Mouse (Mus musculus): ENCODE data around the gene Wipf2. TPM values are rescaled to one million over a fixed set of nuclear protein-coding genes. Genes with fewer than 3 reads are reported as not detected.

Gene Wipf2
- polyA plus RNA-seq, 1 experiment: 36.5 TPM

DNA sequence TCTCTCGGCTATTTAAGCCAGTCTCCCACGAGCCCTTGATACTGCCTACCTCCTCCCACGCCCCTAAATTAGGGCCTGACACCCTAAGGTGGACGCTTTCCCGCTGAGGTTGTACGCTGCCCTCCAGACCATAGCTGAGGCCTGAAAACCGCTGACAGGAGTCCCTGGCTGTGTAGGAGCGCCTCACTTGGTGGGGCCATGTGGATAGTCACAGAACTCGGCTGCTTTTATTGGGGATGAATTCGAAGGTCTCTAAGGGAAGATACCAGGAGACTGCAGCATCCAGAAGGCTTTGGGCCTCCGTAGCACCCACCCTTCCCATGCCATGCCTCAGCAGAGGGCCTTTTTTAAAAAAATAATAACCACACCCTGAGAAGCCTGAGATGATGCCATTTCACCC is 25.5 kb upstream of the Wipf2 start:
- no peak overlapping the region for H3K4me3 ChIP-seq (ENCODE audit: low read depth, low read length)
- peaks cover 13% of the 10 kb centered on the region for H3K27me3 ChIP-seq (ENCODE audit: control insufficient read depth, insufficient read depth, low read length, poor library complexity, severe bottlenecking)
- H3K9me3 ChIP-seq (replicated peaks; ENCODE audit: control insufficient read depth, insufficient read depth, low read length, poor library complexity, severe bottlenecking): no peaks in the 10 kb centered on the region
- H3K4me1 ChIP-seq (ENCODE audit: control insufficient read depth, insufficient read depth, low read length): no peaks in the 10 kb centered on the region
- H3K36me3 ChIP-seq (ENCODE audit: control insufficient read depth, insufficient read depth, low read length, poor library complexity, severe bottlenecking): peaks cover 10% of the 10 kb centered on the region
- no peak for TF ChIP-seq EP300 (IDR thresholded peaks at IDR 0.05; ENCODE audit: insufficient read depth, low read depth, low read length)
- no peak for TF ChIP-seq POLR2A (IDR thresholded peaks at IDR 0.05; ENCODE audit: insufficient read depth, low read length)
- no peak for TF ChIP-seq CTCF (IDR thresholded peaks at IDR 0.05; ENCODE audit: low read depth, low read length)
- H3K9ac ChIP-seq (ENCODE audit: low read depth, poor library complexity, severe bottlenecking): no peak overlapping the region
- H3K27ac ChIP-seq (ENCODE audit: insufficient read depth, low read length): no peak overlapping the region

- Histone ChIP-seq H3K4me1 (ENCODE audit: control insufficient read depth, insufficient read depth, low read length) (no peaks in the 10 kb centered on the region), H3K27me3 (ENCODE audit: control insufficient read depth, insufficient read depth, low read length, poor library complexity, severe bottlenecking) (peaks cover 13% of the 10 kb centered on the region)
These were observed 24.9 kb upstream of the Wipf2 start for GRCm38 (mm10) chr11:98838512-98838911.

DNA sequence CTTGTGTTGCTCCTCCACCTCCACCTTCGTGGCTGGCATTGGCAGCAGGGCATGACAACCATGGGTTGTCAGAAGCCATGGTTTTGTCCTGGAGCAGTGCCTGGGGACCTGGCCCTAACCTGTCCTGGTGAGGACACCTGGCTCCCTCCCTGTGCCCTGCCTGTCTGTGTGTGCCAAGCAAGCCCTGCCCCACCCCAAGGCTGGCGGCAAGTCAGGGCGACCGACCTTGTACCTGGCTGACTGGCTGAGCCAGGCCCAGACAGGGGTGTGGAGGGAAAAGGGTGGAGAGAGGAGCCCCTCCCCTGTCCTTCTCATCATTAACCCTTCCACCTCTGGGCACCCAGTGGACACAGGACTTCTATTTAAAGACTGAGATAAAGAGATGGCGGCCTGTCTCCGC is 24.0 kb upstream of the Wipf2 start:
- Histone ChIP-seq H3K4me3 (ENCODE audit: low read depth, low read length) (no peak overlapping the region), H3K9me3 (replicated peaks; ENCODE audit: control insufficient read depth, insufficient read depth, low read length, poor library complexity, severe bottlenecking) (no peaks in the 10 kb centered on the region), H3K4me1 (ENCODE audit: control insufficient read depth, insufficient read depth, low read length) (no peaks in the 10 kb centered on the region), H3K27me3 (ENCODE audit: control insufficient read depth, insufficient read depth, low read length, poor library complexity, severe bottlenecking) (peaks cover 13% of the 10 kb centered on the region), H3K36me3 (ENCODE audit: control insufficient read depth, insufficient read depth, low read length, poor library complexity, severe bottlenecking) (no peaks in the 10 kb centered on the region), H3K27ac (ENCODE audit: insufficient read depth, low read length) (no peak overlapping the region), H3K9ac (ENCODE audit: low read depth, poor library complexity, severe bottlenecking) (no peak overlapping the region)
- TF ChIP-seq CTCF (IDR thresholded peaks at IDR 0.05; ENCODE audit: low read depth, low read length) (no peak), POLR2A (IDR thresholded peaks at IDR 0.05; ENCODE audit: insufficient read depth, low read length) (no peak), EP300 (IDR thresholded peaks at IDR 0.05; ENCODE audit: insufficient read depth, low read depth, low read length) (no peak)

More at GRCm38 (mm10) chr11:98838512-98838911, 24.9 kb upstream of the Wipf2 start:
- Histone ChIP-seq H3K27ac (ENCODE audit: insufficient read depth, low read length) (no peak overlapping the region), H3K4me3 (ENCODE audit: low read depth, low read length) (no peak overlapping the region), H3K9ac (ENCODE audit: low read depth, poor library complexity, severe bottlenecking) (no peak overlapping the region), H3K9me3 (replicated peaks; ENCODE audit: control insufficient read depth, insufficient read depth, low read length, poor library complexity, severe bottlenecking) (no peaks in the 10 kb centered on the region), H3K36me3 (ENCODE audit: control insufficient read depth, insufficient read depth, low read length, poor library complexity, severe bottlenecking) (peaks cover 4% of the 10 kb centered on the region; the same call in 1 of the 2 replicates)
- TF ChIP-seq POLR2A (IDR thresholded peaks at IDR 0.05; ENCODE audit: insufficient read depth, low read length): no peak
- no peak for TF ChIP-seq EP300 (IDR thresholded peaks at IDR 0.05; ENCODE audit: insufficient read depth, low read depth, low read length)
- TF ChIP-seq CTCF (IDR thresholded peaks at IDR 0.05; ENCODE audit: low read depth, low read length): no peak

DNA sequence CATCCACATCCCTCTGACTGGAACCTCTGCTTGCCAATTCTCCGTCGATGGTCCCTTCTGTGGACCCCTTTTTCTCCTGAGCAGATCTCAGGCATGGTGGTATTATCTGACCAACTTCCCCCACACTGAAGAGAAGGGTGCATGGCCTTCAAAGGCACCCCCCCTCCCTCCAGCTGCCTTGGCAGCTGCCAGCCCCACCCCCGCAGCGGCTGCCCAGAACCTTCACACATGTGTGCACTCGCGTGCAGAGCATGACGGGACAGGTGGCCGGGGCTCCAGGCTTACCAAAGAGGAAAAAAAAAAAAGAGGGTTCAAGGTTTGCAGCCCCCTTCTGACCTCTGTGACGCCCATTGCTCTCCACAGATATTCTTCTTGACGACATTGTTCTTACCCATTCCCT is 23.5 kb upstream of the Wipf2 start:
- no peak overlapping the region for H3K4me3 ChIP-seq (ENCODE audit: low read depth, low read length)
- TF ChIP-seq POLR2A (IDR thresholded peaks at IDR 0.05; ENCODE audit: insufficient read depth, low read length) (no peak), CTCF (IDR thresholded peaks at IDR 0.05; ENCODE audit: low read depth, low read length) (no peak), EP300 (IDR thresholded peaks at IDR 0.05; ENCODE audit: insufficient read depth, low read depth, low read length) (no peak)
- no peaks in the 10 kb centered on the region for H3K9me3 ChIP-seq (replicated peaks; ENCODE audit: control insufficient read depth, insufficient read depth, low read length, poor library complexity, severe bottlenecking)
- no peak overlapping the region for H3K27ac ChIP-seq (ENCODE audit: insufficient read depth, low read length)
- no peaks in the 10 kb centered on the region for H3K4me1 ChIP-seq (ENCODE audit: control insufficient read depth, insufficient read depth, low read length)
- no peak overlapping the region for H3K9ac ChIP-seq (ENCODE audit: low read depth, poor library complexity, severe bottlenecking)
- H3K36me3 ChIP-seq (ENCODE audit: control insufficient read depth, insufficient read depth, low read length, poor library complexity, severe bottlenecking): no peaks in the 10 kb centered on the region
- H3K27me3 ChIP-seq (ENCODE audit: control insufficient read depth, insufficient read depth, low read length, poor library complexity, severe bottlenecking): peaks cover 13% of the 10 kb centered on the region

DNA sequence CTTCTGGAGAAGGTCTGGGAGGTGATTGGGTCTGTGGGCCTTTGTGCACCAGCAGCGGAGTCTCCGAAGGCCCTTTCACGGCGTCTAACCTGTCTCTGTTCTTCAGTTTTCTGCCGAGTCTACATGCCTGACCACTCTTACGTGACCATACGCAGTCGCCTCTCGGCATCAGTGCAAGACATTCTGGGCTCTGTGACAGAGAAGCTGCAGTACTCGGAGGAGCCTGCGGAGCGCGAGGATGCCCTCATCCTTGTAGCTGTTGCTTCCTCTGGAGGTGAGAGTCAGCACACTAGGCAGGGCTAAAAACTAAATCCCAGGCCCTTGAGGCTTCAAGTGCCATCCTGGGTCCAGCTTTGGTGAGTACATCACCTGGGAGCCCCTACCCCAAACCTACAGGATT is 17.4 kb upstream of the Wipf2 start:
- Histone ChIP-seq H3K27ac (ENCODE audit: insufficient read depth, low read length) (no peak overlapping the region), H3K9me3 (replicated peaks; ENCODE audit: control insufficient read depth, insufficient read depth, low read length, poor library complexity, severe bottlenecking) (no peaks in the 10 kb centered on the region), H3K4me3 (ENCODE audit: low read depth, low read length) (0 out of 2 replicates have a peak overlapping the region, but pooled peaks have one; percentile 9), H3K9ac (ENCODE audit: low read depth, poor library complexity, severe bottlenecking) (no peak overlapping the region), H3K36me3 (ENCODE audit: control insufficient read depth, insufficient read depth, low read length, poor library complexity, severe bottlenecking) (no peaks in the 10 kb centered on the region), H3K27me3 (ENCODE audit: control insufficient read depth, insufficient read depth, low read length, poor library complexity, severe bottlenecking) (no peaks in the 10 kb centered on the region), H3K4me1 (ENCODE audit: control insufficient read depth, insufficient read depth, low read length) (peaks cover 3% of the 10 kb centered on the region)
- TF ChIP-seq POLR2A (IDR thresholded peaks at IDR 0.05; ENCODE audit: insufficient read depth, low read length): no peak
- TF ChIP-seq CTCF (IDR thresholded peaks at IDR 0.05; ENCODE audit: low read depth, low read length): no peak
- TF ChIP-seq EP300 (IDR thresholded peaks at IDR 0.05; ENCODE audit: insufficient read depth, low read depth, low read length): no peak

- Histone ChIP-seq H3K27ac (ENCODE audit: insufficient read depth, low read length) (peak overlapping the region; percentile 7; the same call in 1 of the 2 replicates), H3K36me3 (ENCODE audit: control insufficient read depth, insufficient read depth, low read length, poor library complexity, severe bottlenecking) (no peaks in the 10 kb centered on the region), H3K9me3 (replicated peaks; ENCODE audit: control insufficient read depth, insufficient read depth, low read length, poor library complexity, severe bottlenecking) (no peaks in the 10 kb centered on the region), H3K4me3 (ENCODE audit: low read depth, low read length) (peak overlapping the region; percentile 11; the same call in 1 of the 2 replicates), H3K4me1 (ENCODE audit: control insufficient read depth, insufficient read depth, low read length) (peaks cover 3% of the 10 kb centered on the region), H3K9ac (ENCODE audit: low read depth, poor library complexity, severe bottlenecking) (no peak overlapping the region), H3K27me3 (ENCODE audit: control insufficient read depth, insufficient read depth, low read length, poor library complexity, severe bottlenecking) (no peaks in the 10 kb centered on the region)
- TF ChIP-seq CTCF (IDR thresholded peaks at IDR 0.05; ENCODE audit: low read depth, low read length) (no peak), EP300 (IDR thresholded peaks at IDR 0.05; ENCODE audit: insufficient read depth, low read depth, low read length) (no peak), POLR2A (IDR thresholded peaks at IDR 0.05; ENCODE audit: insufficient read depth, low read length) (no peak)
These were observed 16.4 kb upstream of the Wipf2 start for GRCm38 (mm10) chr11:98846865-98847604.
